Mouse (Mus musculus) yolk sac, embryonic 10.5 days (tissue): ENCODE results near the gene Fbrsl1.
A peak's percentile ranks its signal among the peaks of the same experiment; 100 is the strongest.
"Not testable (repeated sequence)": the region's sequence is repeated elsewhere in the genome, so short reads cannot be mapped to it uniquely, and the experiment has no call there.

ENCODE experiments used
- DNase-seq: peaks from one replicate; pipeline ENCODE4 v3.0.0-alpha.2; 2017; ENCODE audit warnings: low spot score

Fbrsl1 gene

GRCm38 (mm10) chr5:110449294-110449693, 991 bp upstream of the Fbrsl1 start:
- no peak for DNase-seq

DNA sequence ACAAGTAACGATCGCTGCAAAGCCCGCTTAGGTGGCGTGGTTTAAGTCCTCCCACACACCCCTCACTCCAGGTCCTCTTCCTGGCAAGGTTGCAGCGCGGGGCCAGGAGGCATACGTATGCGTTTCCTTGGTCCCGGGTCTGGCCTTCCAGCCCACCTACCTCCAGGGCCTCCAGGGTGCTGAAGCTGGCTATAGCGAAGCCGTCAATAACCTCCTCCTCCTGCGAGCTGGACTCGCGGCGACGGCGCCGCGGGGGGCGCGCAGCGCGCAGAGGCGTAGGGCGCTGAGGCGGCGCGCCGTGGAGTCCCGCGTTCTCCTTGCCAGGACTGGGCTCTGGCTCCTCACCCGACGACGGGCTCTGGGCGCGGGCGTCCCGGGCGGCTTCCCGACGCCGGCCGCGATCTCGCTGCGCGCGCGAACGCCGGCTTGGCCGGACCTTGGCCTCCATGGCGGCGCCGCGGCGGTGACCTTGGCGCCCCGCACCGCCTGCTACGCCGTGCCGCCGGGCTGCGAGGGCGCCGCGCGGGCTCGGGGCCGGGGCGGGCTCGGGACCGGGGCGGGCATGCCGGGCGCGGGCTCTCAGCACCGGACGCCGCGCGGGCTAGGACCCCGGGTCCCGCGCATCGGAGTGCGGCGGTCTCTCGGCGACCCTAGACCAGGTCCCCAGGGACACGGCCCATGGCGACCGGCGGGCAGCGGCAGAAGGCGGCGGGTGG, 425 bp downstream of the Fbrsl1 start:
- peak; percentile 35 for DNase-seq

- DNase-seq: no peak
Measured at GRCm38 (mm10) chr5:110444509-110444908, 3.8 kb downstream of the Fbrsl1 start.

DNA sequence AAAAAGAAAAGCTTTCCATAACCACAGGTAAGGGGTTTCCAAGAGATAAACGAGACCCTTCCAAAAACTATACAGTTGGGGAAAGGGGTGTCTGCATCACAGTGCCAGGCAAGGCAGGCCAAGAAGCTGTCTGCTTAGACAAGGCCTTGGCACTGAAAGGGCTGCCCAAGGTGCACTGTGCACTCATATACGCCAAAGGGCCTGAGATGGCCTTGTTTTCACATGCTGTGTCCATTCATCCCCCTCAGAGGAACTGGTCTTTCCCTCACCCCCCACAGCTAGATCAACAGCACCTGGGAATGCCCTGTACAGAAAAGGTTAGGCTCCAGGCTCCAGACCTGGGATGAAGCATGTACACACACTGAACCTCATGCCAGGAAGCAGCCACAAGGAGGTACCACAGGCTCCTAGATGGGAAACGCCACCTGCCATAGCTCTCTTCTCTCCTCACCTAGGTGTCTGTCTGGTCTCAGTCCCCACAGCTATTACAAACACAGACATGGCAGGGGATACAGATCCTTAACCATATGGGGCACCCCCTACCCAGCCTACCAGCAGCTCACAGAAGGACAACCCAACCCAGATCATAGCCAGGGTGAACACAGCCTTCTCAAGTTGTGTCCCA, 5.2 kb downstream of the Fbrsl1 start:
- no peak for DNase-seq

DNA sequence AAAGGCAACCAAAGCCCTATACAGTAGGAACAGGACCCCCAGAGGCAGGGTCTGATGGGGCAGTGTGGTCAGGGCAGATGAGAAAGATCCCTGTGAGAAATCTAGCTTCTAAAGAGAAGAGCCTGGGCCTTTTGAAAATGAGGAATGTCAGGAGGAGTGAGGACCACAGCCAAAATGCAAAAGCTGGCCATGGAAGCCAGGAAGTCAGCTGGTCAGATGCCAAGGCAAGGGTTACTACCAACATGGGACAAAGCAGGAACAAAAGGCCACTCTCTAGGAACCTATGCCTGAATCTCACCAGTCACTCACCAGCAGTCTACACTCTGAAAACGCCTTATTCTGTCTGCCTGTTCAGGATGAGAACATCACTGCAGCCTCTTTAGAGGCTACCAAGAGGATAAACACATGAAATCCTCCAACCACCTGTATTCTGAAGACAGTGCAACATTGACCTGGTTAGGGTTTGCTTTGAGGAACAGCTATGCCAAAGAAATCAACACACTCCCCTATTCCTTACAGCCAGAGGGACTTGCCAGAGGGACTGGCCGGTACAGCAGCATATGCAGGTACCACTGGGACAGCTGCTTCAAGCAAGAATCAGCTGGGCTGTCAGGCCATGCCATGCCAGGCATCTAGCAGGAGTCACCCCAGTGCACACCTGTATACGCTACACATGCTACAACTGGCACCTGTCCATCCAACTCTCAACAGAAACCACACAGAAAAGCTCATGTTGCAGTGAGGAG, 8.6 kb downstream of the Fbrsl1 start:
- DNase-seq: no peak

DNA sequence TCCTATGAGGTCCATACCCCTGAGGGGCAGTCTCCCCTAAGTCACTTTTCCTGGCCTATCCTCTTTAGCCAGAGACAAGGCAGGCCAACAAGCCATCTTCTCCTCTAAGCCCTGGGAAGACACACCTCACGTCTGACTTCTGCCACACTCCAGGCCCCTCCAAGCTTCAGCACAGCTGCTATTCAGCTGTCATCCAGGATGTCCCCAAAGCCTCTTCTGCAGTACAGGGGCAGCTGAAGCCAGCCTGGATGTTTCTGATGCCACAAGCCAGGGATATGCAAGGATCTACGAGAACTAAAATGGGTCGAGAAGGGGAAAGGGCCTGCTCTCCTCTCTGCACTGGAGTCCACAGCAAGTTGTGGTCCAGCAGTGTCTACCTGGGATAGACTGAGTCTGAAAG, 9.7 kb downstream of the Fbrsl1 start:
- DNase-seq: no peak

DNA sequence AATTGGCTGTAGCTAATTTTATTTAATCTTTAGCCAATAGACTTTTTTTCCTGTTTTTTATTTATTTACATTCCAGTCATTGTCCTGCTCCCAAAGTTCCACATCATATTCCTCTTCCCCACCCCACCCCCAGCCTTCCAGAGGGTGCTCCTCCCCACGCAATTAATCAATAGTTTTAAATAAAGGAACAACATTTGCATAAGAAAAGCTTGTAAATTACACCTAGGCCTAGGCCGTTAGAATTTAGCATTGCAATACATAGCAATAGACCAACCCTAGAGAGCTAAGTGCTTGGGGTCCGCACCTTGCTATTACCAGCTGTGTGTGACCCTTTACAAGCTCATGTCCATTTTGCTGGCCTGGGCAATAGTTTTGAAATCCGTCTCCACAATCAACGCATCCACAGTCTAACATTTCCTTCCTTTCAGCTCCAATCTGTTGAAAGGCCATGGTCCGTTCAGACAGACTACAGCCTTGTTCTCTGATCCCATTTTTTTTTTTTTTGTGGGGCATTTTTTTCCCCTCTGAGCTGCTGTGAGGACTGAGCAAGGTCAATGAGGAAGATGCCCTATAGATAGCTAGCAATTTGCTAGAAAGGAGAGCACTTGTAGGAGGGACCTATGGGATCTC, 10.6 kb downstream of the Fbrsl1 start:
- no peak for DNase-seq

GRCm38 (mm10) chr5:110436166-110436565, 12.1 kb downstream of the Fbrsl1 start:
- not testable (repeated sequence) for DNase-seq

DNA sequence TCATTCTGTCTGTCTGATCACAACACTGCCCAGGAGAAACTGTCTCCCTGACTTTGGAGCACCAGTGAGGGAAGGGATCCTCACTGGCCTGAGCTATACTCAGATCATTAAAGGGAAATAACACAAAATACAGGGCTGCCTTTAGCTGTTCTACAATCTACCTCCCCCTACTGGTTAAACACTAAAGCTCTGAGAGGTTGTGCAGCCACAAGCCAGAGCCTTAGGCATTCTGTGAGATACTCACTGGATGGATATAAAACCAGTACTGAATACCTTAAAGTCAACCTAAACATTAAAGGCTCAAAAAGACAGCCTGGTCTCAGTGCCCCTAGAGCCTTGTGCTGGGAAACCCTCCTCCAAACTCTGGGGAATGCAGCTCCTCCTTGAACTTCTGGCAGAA, 13.5 kb downstream of the Fbrsl1 start:
- no peak for DNase-seq

DNA sequence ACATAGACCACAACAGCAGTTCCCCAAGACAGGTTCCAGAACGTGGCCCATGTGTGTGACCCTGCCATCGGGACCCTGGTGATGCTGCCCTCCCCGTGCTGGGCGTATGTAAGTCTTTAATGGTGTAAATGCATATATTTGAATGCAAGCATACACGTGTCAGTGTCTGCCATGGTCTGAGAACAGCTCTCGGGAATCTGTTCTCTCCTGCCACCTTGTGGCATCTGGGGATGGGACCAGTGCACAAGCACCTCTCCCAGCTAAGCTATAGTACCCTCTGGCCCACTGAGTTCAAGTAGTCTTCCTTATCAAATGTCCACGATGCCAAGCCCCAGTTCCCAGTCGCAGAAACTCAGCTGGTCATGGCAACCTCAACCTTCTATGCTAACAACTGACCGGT, 19.3 kb downstream of the Fbrsl1 start:
- peak; percentile 41 for DNase-seq

DNA sequence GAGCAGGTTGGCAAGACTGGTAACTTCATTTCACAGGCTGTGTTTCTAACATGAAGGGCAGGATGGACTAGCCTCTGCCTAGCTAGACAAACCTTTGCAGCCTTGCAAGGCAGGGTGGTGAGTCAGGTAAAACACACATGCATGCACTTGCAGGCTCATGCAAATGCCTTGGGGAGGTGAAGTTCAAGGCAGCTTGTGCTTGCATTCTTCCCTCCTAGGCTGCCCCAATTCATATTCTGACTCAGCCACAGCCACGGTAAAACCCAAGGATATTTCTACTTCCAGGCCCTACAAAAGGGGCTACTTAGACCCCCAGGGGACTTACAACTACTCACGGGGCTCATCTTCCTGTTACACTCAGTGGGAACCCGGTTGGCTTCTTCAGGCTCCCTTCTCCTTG, 20.0 kb downstream of the Fbrsl1 start:
- no peak for DNase-seq

DNA sequence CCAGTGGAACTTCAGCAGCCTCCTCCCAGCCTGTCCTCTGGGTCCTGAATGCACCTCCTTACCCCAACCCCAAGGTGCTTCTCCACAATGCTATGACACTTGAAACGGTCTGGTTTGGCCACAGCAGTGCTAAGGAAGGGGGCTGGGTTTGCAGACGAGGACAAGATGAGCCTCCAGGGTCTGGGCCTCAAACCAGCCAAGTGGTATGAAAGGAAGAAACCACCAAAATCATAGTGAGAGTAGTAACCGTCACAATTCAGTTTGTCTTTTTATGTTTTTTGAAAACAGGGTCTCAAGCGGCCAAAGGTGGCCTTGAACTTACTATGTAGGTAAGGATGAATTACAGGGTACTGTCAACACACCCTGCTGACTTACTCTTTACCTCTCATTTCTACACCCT, 23.1 kb downstream of the Fbrsl1 start:
- no peak for DNase-seq

DNA sequence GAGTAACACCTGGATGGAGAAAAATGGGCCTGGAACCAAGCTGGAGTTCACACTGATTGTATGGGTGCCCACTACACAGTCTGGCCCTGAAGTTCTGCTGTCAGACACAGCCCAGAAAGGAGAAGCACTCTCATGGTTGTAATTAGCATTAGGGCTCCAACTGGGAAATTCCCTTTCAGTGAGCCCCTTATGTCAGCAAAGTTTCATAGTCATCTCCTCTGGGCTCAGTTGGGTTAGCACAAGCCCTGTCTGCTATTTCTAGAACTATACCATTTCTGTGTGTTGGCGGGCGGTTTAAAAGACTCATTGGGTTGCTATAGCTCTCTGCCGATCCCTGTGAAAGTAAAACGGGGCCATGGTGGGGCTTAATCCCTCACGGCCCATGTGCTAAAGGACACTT, 24.1 kb downstream of the Fbrsl1 start:
- DNase-seq: no peak

- DNase-seq: no peak
Measured at GRCm38 (mm10) chr5:110421393-110421792, 26.9 kb downstream of the Fbrsl1 start.

- no peak for DNase-seq
Measured at GRCm38 (mm10) chr5:110420950-110421349, 27.4 kb downstream of the Fbrsl1 start.

DNA sequence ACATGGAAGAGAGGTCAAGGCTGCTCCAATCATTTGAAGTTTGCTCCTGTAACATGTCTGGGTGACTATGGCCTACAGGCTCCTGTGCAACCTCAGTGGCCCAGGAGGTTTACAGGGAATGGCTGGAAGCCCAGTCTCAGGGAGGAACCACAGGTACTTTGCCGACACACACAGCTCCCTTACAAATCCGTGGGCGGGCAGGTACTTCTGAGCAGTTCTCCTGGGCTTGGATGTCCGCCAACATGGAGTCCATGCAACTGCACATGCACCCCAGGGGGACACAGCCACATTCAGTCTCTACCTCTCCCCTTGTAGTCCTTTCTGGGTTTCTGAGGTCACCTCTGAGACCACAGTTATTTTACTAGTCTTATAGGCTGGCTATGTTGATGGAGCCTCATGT, 28.1 kb downstream of the Fbrsl1 start:
- DNase-seq: no peak

GRCm38 (mm10) chr5:110418523-110418911, 29.8 kb downstream of the Fbrsl1 start:
- DNase-seq: no peak

DNA sequence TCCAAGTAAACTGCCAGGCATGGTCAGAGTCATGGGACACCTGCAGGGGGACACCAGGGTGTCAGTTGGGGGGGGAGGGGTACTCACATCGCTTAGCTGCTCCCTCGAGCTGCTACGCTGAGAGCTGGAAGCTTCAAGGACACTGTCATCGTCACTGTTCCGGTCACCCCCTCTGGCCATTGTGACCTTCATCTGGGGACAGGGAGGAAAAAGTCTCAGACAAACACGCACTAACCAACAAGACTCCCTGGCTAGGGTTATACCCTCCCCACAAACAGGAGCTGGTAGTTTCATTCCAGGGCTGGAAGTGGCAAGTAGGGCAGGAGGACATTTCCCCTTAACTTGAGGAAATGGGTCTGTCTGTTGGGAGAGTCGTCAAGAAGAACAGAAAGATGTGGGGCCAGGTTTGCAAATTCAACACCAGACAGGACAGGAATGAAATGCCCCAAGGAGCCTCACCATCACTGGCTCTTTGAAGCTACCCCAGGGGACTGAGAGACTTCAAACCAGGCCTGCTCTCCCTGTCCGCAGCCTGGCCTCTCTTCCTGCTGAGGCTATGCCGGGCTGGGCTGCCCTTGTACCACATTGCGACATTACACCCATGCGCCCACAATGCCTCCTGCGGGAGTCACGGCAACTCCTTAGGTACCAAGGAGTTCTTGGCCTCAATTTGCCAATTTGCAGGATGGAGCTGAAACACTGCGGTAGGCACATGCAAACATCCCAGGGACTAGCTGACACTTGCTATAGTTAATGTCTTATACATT, 30.4 kb downstream of the Fbrsl1 start:
- DNase-seq: no peak

DNA sequence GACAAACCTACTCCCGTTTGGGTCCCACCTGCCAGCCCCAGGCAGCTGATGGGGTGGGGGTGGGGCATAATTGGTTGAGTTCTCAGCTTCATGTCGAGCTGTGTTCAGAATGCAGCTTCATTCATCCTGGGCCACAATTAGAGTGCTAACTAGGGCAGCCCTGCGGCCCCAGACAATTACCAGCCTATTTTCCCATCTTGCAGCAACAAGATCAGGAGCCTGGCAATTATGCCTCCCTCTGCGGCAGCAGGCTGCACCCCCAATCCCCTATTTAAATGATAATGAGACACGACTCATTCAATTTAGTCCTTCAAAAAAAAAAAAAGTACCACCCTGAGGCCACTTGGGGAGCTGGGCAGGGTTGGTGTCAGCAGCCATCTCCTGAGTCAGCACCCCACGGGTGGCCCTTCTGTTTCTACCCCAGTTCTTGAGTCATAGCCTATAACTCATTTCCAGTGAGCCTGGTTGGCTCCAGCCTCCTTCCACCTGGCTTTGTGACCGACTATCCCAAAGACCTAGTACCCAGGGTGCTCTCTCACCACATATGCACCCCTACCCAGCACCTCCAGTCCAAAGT, 31.4 kb downstream of the Fbrsl1 start:
- DNase-seq: no peak

GRCm38 (mm10) chr5:110415806-110416700, 32.2 kb downstream of the Fbrsl1 start:
- no peak for DNase-seq

DNA sequence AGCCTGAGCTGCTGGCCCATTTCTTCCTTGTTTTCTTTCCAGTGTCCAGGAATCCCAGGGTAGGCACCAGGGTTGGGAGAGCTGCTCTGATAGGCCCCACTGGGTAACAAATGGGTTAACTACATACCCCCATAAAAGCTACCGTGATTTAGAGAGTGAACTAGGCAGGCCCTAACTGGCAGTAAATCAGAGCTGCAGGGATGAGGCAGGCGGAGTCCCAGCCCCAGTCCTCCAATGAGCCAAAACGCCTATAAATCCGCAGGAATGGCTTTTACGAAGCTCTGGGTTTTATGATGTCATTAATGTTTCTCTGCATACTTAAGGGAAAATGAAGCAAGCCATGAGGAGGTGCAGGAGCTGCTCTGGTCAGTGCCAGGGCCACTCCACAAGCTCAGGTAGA, 33.3 kb downstream of the Fbrsl1 start:
- DNase-seq: no peak
